Mouse (Mus musculus) forebrain, embryonic 14.5 days (tissue): ENCODE measurements around the gene Usp6nl. TPM values are rescaled to one million over a fixed set of nuclear protein-coding genes. Genes with fewer than 3 reads are reported as not detected.

Source experiments
- ATAC-seq: fragments of 200-750 bp; cut with Nextera tagmentation; 2 replicates; pipeline ENCODE4 v1.8.0; 2017; ENCODE audit warnings: mild to moderate bottlenecking, moderate library complexity
- DNase-seq: peaks from one replicate; pipeline ENCODE4 v3.0.0-alpha.2; 2015; ENCODE audit warnings: low spot score
- H3K27ac ChIP-seq: fragments of 300-500 bp; sonication (generic); 2 replicates; pipeline ENCODE4 v1.5.1; 2014; ENCODE audit warnings: low read depth, mild to moderate bottlenecking, control low read depth, low read length, moderate library complexity
- H3K27me3 ChIP-seq: fragments of 300-500 bp; sonication (generic); replicated peaks from 2 replicates; pipeline ENCODE4 v1.6.1; 2014; ENCODE audit warnings: low read length, control low read depth, mixed read lengths; ENCODE audit not compliant: control insufficient read depth, insufficient read depth
- H3K36me3 ChIP-seq: fragments of 300-500 bp; sonication (generic); 2 replicates; pipeline ENCODE4 v1.6.1; 2014; ENCODE audit warnings: low read length, control low read depth; ENCODE audit not compliant: control insufficient read depth, insufficient read depth
- H3K4me1 ChIP-seq: fragments of 300-500 bp; sonication (generic); 2 replicates; pipeline ENCODE4 v1.6.1; 2014; ENCODE audit warnings: antibody characterized with exemption, low read length, control low read depth; ENCODE audit not compliant: control insufficient read depth, insufficient read depth
- H3K4me2 ChIP-seq: fragments of 300-500 bp; sonication (generic); 2 replicates; pipeline ENCODE4 v1.6.1; 2014; ENCODE audit warnings: mild to moderate bottlenecking, control low read depth, low read length
- H3K4me3 ChIP-seq: fragments of 300-500 bp; sonication (generic); 2 replicates; pipeline ENCODE4 v1.5.1; 2014; ENCODE audit warnings: low read depth, low read length, control low read depth
- H3K9ac ChIP-seq: fragments of 300-500 bp; sonication (generic); 2 replicates; pipeline ENCODE4 v1.6.1; 2014; ENCODE audit warnings: mild to moderate bottlenecking, low read length, control low read depth, moderate library complexity
- H3K9me3 ChIP-seq: fragments of 300-500 bp; sonication (generic); replicated peaks from 2 replicates; pipeline ENCODE4 v1.6.1; 2016; ENCODE audit warnings: low read length, control low read depth, mixed read lengths; ENCODE audit not compliant: control insufficient read depth
- WGBS: fragments of 180-500 bp; shearing (Covaris S2); extraction: QIAGEN DNeasy Blood & Tissue Kit; methylation state at CpG from one replicate; pipeline ENCODE4 v1.1.7; 2014; 5-methylcytosine and 5-hydroxymethylcytosine counted together
- polyA plus RNA-seq: library from polyadenylated mRNA; unstranded; fragments of >200 nt; fragmentation: Nextera tagmentation; extraction: Ambion mirVana; gene quantifications from 2 replicates; pipeline ENCODE4 v1.2.1, GENCODE M21; 2014

The Usp6nl gene
- polyA plus RNA-seq, 1 experiment from 2014 or later = 6.6 TPM

DNA sequence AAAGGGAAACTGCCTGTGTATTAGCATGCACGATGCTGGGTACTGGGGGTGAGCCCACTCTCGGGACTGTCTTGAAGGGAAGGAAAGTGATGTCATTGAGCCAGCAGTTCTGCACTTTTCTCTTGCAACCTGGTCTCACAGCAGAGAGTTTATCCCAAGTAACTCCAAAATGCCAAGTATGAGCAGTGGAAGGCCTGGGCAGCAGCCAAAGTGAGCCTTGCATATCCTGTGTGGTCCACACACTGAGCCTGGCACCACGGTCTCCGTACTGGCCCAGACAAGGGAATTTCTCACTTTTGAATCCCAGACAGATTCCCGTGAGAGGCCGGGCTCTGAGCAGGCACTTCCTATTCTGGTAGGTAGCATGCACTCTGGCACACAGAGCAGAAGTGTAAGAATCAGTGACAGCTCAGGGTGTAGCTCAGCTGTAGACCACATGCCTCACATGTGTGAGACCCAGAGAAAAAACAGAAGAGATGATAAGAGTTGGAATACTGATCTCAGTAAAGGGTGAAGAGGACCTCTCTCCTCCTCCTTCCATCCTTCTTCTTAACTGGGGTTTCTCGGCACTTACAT, 132.6 kb downstream of the Usp6nl start:
- 54% methylated on average over 7 of the region's 7 CpGs for WGBS
- ATAC-seq (peak; percentile 53), DNase-seq (peak; percentile 60)
- Histone ChIP-seq H3K27me3 (no peaks in the 10 kb centered on the region), H3K36me3 (no peaks in the 10 kb centered on the region), H3K27ac (no peak overlapping the region), H3K4me3 (no peak overlapping the region), H3K9ac (no peak overlapping the region), H3K4me1 (peaks cover 14% of the 10 kb centered on the region), H3K9me3 (no peaks in the 10 kb centered on the region), H3K4me2 (no peak overlapping the region)

GRCm38 (mm10) chr2:6459282-6460047, 137.0 kb downstream of the Usp6nl start:
- Histone ChIP-seq H3K4me2 (no peak overlapping the region), H3K27me3 (no peaks in the 10 kb centered on the region), H3K4me1 (0 out of 2 replicates have a peak, but pooled peaks cover 4% of the 10 kb centered on the region), H3K27ac (no peak overlapping the region), H3K9ac (no peak overlapping the region), H3K4me3 (no peak overlapping the region), H3K9me3 (peaks cover 6% of the 10 kb centered on the region; the same call in 1 of the 2 replicates), H3K36me3 (no peaks in the 10 kb centered on the region)
- 61% methylated on average over 13 of the region's 13 CpGs for WGBS
- no peak for DNase-seq
- no peak for ATAC-seq

- DNase-seq (no peak), ATAC-seq (no peak)
- Histone ChIP-seq H3K9ac (no peak overlapping the region), H3K27me3 (no peaks in the 10 kb centered on the region), H3K9me3 (peaks cover 6% of the 10 kb centered on the region; the same call in 1 of the 2 replicates), H3K4me1 (0 out of 2 replicates have a peak, but pooled peaks cover 2% of the 10 kb centered on the region), H3K4me3 (no peak overlapping the region), H3K36me3 (no peaks in the 10 kb centered on the region), H3K27ac (no peak overlapping the region), H3K4me2 (no peak overlapping the region)
- WGBS = 90% methylated on average over 3 of the region's 3 CpGs
Observed at GRCm38 (mm10) chr2:6462306-6462705, 139.8 kb downstream of the Usp6nl start.

GRCm38 (mm10) chr2:6463772-6464661, 141.6 kb downstream of the Usp6nl start:
- peak; percentile 92 for DNase-seq
- H3K4me3 ChIP-seq = no peak overlapping the region
- H3K4me1 ChIP-seq = 0 out of 2 replicates have a peak, but pooled peaks cover 2% of the 10 kb centered on the region
- no peaks in the 10 kb centered on the region for H3K27me3 ChIP-seq
- H3K9ac ChIP-seq = no peak overlapping the region
- H3K36me3 ChIP-seq = no peaks in the 10 kb centered on the region
- peaks cover 6% of the 10 kb centered on the region; the same call in 1 of the 2 replicates for H3K9me3 ChIP-seq
- WGBS = 7% methylated on average over 10 of the region's 10 CpGs
- ATAC-seq = peak; percentile 92
- no peak overlapping the region for H3K4me2 ChIP-seq
- H3K27ac ChIP-seq = peak overlapping the region; percentile 55

- Histone ChIP-seq H3K27me3 (no peaks in the 10 kb centered on the region), H3K9ac (no peak overlapping the region), H3K4me3 (no peak overlapping the region), H3K9me3 (peaks cover 3% of the 10 kb centered on the region; the same call in 1 of the 2 replicates), H3K36me3 (no peaks in the 10 kb centered on the region), H3K4me1 (peaks cover 8% of the 10 kb centered on the region; the same call in 1 of the 2 replicates), H3K27ac (no peak overlapping the region), H3K4me2 (no peak overlapping the region)
- DNase-seq (no peak), ATAC-seq (no peak)
- WGBS = 87% methylated on average over 6 of the region's 6 CpGs
Observed at GRCm38 (mm10) chr2:6466396-6466795, 143.9 kb downstream of the Usp6nl start.

- whole genome bisulfite sequencing = 89% methylated on average over 3 of the region's 3 CpGs
Observed at GRCm38 (mm10) chr2:6467318-6467717, 144.9 kb downstream of the Usp6nl start.

DNA sequence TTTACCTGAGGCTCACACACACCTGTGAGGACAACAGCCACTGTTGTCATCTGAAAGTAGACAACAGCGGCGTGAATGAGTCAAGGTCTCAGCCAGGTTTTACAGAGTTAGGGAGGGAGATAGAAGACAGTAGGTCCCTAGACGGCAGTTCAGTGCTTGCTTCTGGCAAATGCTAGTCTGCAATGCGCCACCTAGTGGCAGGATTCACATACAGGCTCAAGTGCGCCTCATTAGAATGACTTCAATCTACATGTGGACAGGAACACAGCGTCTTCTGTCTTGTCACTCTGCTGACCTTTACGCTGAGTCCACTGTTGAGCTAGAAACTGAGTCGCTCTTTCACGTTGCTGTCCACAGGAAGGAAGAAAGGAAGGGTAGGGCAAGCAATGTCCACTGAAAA, 146.7 kb downstream of the Usp6nl start:
- Histone ChIP-seq H3K36me3 (no peaks in the 10 kb centered on the region), H3K9me3 (no peaks in the 10 kb centered on the region), H3K9ac (no peak overlapping the region), H3K4me2 (no peak overlapping the region), H3K4me1 (peaks cover 8% of the 10 kb centered on the region; the same call in 1 of the 2 replicates), H3K4me3 (no peak overlapping the region), H3K27ac (no peak overlapping the region), H3K27me3 (no peaks in the 10 kb centered on the region)
- WGBS = 46% methylated on average over 9 of the region's 9 CpGs
- ATAC-seq = no peak
- DNase-seq = peak; percentile 74

More at GRCm38 (mm10) chr2:6467318-6467717, 144.9 kb downstream of the Usp6nl start:
- no peak overlapping the region for H3K9ac ChIP-seq
- ATAC-seq = no peak
- no peak overlapping the region for H3K4me2 ChIP-seq
- no peak for DNase-seq
- no peak overlapping the region for H3K4me3 ChIP-seq
- no peaks in the 10 kb centered on the region for H3K36me3 ChIP-seq
- H3K9me3 ChIP-seq = no peaks in the 10 kb centered on the region
- no peaks in the 10 kb centered on the region for H3K27me3 ChIP-seq
- H3K27ac ChIP-seq = no peak overlapping the region
- peaks cover 8% of the 10 kb centered on the region; the same call in 1 of the 2 replicates for H3K4me1 ChIP-seq

- Histone ChIP-seq H3K9me3 (no peaks in the 10 kb centered on the region), H3K9ac (no peak overlapping the region), H3K4me3 (no peak overlapping the region), H3K27me3 (no peaks in the 10 kb centered on the region), H3K36me3 (no peaks in the 10 kb centered on the region), H3K4me2 (no peak overlapping the region), H3K27ac (no peak overlapping the region), H3K4me1 (peaks cover 6% of the 10 kb centered on the region; the same call in 1 of the 2 replicates)
- WGBS = 43% methylated on average over 4 of the region's 4 CpGs
- DNase-seq = peak; percentile 14
- ATAC-seq = peak; percentile 21; the same call in 1 of the 2 replicates
Observed at GRCm38 (mm10) chr2:6471110-6471611, 148.7 kb downstream of the Usp6nl start.
